Mouse (Mus musculus): Measurements from ENCODE around the gene Slc25a1.

Slc25a1 gene

GRCm38 (mm10) chr16:17921325-17922162 is 6.5 kb downstream of the Slc25a1 start:
- DNase-seq (ENCODE audit: low read depth, low spot score), result peak; percentile 97

DNA sequence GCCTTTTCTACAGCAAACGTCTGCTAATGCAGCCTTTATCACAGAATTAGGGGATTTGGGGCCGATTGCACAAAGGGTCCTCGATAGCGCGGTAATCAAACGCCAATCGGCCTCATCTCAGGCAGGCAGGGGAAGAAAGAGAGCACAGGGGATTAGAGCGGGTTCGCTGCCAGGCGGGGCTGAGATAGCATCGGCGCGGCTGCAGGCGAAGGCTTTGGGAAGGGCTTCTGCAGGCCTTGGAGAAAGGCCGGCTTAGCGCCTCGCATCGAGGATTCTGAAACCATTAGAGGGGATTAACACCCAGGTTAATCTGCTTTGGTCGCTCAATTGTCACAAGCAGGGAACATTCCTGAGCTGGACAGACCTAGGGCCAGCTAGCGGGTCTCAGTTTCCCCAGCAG is 7.4 kb downstream of the Slc25a1 start:
- DNase-seq (ENCODE audit: low read depth, low spot score), result no peak

- no peak for DNase-seq (ENCODE audit: low read depth, low spot score)
These were observed 13.4 kb downstream of the Slc25a1 start, which contains the start of gene Gsc2 for GRCm38 (mm10) chr16:17914307-17915249. Gsc2 (minus strand) TSS chr16:17915059.

GRCm38 (mm10) chr16:17911052-17911595 is 16.9 kb downstream of the Slc25a1 start, which contains the start of gene Ess2:
Ess2 (minus strand) TSS chr16:17911348.
- DNase-seq (ENCODE audit: low read depth, low spot score), result peak; percentile 98

GRCm38 (mm10) chr16:17898462-17898861 is 29.6 kb downstream of the Slc25a1 start, which contains the start of the genes Dgcr2 and Tssk2:
Dgcr2 (minus strand) TSS chr16:17898562.
Tssk2 (plus strand) TSS chr16:17898637.
- no peak for DNase-seq (ENCODE audit: low read depth, low spot score)

DNA sequence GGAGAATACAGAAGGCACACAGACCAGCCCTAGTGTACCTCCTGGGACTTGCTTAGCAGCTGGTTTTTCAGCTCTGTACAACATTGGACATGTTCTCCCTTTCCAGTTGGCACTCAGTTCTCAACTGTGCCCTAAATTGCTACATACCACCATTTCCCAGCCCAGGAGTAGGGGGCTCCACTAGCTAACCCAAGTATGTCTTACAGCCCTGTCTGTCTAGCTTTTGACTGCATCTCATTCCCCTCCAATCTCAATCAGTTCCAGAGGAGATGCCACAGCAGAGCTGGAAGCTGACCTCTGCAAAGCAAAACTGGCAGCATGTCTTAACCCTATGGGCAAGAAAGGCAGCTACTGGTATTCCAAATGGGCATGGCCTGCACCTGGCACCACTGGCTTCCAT is 31.9 kb downstream of the Slc25a1 start:
- no peak for DNase-seq (ENCODE audit: low read depth, low spot score)

DNA sequence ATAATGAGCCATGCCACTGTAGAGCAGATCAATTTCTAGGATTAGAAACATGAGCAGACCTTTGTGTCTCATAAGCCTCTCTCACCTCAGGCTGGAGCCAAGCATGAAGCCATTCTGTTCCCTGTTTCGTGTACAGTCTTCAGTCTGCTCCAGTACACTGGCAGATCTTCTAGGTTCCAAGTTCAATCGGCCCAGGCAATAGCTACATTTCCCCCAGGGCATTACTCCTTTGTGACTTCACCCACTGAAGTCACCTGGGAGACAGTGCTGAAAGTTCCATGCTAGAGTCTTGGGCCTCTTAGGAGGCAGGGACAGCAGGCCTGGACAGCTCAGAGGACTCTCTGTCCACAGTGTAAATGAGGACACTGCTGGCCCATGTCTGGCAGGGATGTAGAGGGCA is 34.1 kb downstream of the Slc25a1 start, which contains the start of gene Tssk1:
TSS of gene Tssk1 (plus strand) at position 301 of the 400 bp plus-strand sequence.
- DNase-seq (ENCODE audit: low read depth, low spot score), result no peak

DNA sequence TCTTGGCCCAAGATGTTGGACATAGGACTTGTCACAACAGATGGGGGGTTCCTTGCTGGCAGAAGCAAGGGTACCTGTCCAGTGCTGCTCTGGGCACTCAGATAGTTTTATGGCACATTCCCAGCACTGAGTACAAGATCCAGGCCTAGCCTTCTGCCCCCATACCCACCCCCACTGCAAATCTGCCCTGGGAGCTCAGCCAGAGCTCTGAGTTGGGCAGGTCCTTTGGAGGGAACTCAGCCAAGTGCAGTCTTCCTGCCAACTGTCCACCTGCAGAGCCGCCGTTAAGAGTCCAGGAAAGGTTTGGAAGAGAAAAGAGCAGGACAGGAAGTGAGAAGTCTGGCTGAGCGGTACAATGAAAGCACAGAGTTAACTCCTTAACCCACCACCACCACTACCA is 35.4 kb downstream of the Slc25a1 start:
- no peak for DNase-seq (ENCODE audit: low read depth, low spot score)

GRCm38 (mm10) chr16:17891567-17891959 is 36.5 kb downstream of the Slc25a1 start, which contains the start of gene Gm20518:
Gm20518 (minus strand) TSS chr16:17891671.
- DNase-seq (ENCODE audit: low read depth, low spot score), result peak; percentile 92

DNA sequence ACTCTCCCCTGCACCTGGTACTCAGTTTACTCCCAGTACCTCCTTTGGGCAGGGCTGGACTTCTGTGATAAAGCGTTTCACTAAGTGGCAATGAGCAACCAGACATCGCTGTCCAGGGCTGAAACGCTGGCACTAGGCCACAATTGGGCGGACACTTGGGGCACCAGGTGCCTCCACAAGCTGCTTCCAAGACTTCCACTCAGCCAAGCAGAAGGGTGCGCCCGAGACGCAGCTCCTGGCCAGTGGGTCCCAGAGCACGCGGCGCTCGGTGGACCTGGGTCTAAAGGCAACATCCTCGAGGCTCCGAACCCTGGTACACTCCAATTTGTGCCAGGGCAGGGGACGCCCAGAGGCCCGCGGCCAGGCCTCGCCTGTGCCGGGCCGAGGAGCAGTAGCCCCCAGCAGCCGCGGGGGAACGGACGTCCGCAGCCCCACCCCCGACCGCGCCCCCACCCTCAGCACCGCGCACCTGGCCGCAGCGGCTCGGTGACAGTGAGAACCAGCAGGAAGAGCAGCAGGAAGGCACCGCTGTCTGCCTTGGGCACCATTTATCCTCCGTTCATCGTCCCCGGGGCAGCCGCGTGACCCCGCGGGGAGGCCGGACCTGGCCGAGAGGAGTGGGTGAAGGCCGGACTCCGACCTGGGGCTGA is 37.0 kb downstream of the Slc25a1 start:
- no peak for DNase-seq (ENCODE audit: low read depth, low spot score)

GRCm38 (mm10) chr16:17890342-17890727 is 37.7 kb downstream of the Slc25a1 start:
- DNase-seq (ENCODE audit: low read depth, low spot score), result no peak

DNA sequence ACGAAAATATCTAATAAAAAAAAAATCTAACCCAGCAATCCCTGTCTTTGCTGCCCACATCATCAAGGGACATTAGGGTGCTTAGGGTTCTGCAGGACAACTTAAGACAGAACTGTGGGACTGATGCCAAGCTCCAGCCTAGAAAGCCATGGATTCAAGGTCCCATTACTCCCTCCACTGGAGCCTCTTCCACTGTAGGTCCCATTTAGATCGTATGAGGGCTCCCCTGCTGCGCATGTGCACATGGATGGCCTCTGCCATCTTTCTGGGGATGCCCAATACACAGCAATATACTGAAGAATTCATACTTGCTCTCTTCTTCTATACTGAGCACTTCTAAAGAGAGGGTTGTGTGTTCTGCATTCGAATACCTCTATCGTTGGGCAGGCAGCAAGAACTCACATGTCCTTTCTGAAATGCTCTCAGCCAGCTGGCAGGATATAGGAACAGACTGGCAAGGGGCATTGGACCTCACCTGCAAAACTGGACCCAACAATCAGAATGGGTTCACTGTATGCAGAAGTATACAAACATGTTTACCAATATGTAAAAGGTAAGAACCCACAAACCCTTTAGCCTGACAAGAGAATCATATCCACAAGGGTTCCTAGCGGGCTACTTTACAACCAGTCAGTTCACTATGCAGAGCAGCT is 38.2 kb downstream of the Slc25a1 start:
- DNase-seq (ENCODE audit: low read depth, low spot score), result no peak

GRCm38 (mm10) chr16:17884116-17884515 is 43.9 kb downstream of the Slc25a1 start:
- DNase-seq (ENCODE audit: low read depth, low spot score), result no peak

GRCm38 (mm10) chr16:17882196-17882595 is 45.8 kb downstream of the Slc25a1 start:
- DNase-seq (ENCODE audit: low read depth, low spot score), result no peak

GRCm38 (mm10) chr16:17879571-17879970 is 48.4 kb downstream of the Slc25a1 start:
- DNase-seq (ENCODE audit: low read depth, low spot score), result peak; percentile 50

- DNase-seq (ENCODE audit: low read depth, low spot score), result no peak
These were observed 51.9 kb downstream of the Slc25a1 start for GRCm38 (mm10) chr16:17876096-17876495.
